Mouse (Mus musculus) left cerebral cortex, postnatal 25 days (tissue): ENCODE measurements around the gene Ccdc34. TPM values are rescaled to one million over a fixed set of nuclear protein-coding genes. Genes with fewer than 3 reads are reported as not detected.

Source experiments
- DNase-seq, 2 experiments: peaks; one replicate each; pipeline ENCODE4 v3.0.0; 2022; ENCODE audit warnings: low spot score in 2 of 2, mixed read lengths in 1 of 2
- intact Hi-C: fragments of 180-260 bp; cut with DNase I; formaldehyde crosslinking; loops from one replicate; pipeline ENCODE4 v1.15.1; 2025
- total RNA-seq, 2 experiments: library from RNA; stranded (reverse); gene quantifications; 2 replicates each; pipeline ENCODE4 v1.2.3; 2021

Ccdc34 gene
- total RNA-seq, 2 experiments from 2014 or later, result 13.2 to 14.2 TPM

DNA sequence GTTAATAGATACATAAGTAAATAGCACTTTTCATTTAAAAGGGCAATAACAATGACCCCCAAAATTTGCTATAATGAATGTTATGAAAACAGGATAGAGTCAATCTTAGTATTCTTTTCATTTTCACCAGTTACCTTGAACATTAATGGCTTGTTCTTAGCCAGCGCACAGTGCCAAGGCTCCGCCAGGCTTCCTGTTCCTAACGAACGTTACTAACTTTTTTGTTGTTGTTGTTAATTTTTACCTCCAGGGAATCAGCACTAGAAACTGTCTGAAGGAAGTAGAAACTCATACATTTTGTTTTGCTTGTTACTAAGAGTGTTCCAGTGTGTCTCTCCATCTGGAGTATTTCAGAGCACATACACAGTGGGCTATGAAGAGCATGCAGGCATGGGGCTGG lies 184.2 kb downstream of the Ccdc34 start:
- no peak for DNase-seq
- intact Hi-C loops, result no loop called here

- intact Hi-C loops, result no loop called here
Observed at GRCm38 (mm10) chr2:110202716-110203497, 185.3 kb downstream of the Ccdc34 start.

DNA sequence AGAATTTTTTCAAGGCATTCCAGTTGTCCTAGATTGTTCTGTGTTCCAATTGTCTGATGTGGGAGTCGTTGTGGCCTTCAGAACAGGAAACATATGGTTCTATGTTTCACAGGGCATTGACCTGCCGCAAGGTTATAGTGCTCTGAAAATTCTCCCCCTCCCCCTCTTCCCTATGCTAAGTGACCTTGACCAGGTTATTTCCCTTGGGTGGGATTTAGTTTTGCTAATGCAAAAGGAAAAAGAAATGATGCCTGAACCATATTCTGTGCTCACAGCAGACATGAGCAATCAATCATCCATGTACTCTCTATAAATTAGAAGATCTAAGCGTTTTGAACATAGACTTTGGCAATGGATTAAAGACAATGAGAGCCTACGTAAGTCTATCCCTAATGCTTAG lies 186.6 kb downstream of the Ccdc34 start:
- intact Hi-C loops, result loop anchor here (2.0 kb wide), 1 partner anchor 141 kb away; no protein-coding TSS in a partner anchor
- DNase-seq, result no peak

More at GRCm38 (mm10) chr2:110202716-110203497, 185.3 kb downstream of the Ccdc34 start:
- no peak for DNase-seq

DNA sequence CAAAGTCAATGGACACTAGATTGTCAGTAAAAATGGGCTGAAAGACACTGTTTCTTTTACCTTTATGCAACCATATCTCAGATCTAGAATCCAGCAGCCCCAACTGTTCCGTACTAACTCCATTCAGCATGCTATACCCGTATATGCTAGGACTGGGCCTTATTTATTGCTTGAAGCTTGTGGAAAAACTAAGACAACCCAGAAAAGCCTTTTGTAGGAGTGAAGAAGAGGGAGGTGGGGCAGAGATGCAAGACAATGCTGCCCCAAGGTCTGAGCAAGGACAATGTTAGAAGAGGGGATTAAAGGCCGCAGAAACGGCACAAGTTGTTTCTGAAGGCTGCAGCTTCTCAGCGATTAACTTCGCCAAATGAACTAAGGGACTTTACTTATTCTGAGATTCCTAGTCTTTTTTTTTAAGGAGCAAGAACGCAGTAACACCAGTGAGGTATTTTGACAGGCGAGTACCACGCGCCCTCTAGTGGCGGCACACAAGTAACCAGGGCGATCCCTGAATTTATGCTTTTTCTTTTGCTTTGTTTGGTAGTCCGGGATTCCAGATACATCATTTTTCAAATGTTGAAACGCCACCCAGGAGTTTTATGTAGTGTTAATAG lies 187.2 kb downstream of the Ccdc34 start:
- intact Hi-C loops, result loop anchor here (1.0 to 5.0 kb wide), 3 partner anchors 142 to 301 kb away; partner anchors contain the start of gene Ccdc34

GRCm38 (mm10) chr2:110210508-110211496 lies 193.2 kb downstream of the Ccdc34 start:
- peak; percentile 21 to 53 for DNase-seq
- intact Hi-C loops, result no loop called here

More for the DNA sequence above, 187.2 kb downstream of the Ccdc34 start:
- DNase-seq, result peak; percentile 80 to 84

GRCm38 (mm10) chr2:110214278-110214677 lies 196.7 kb downstream of the Ccdc34 start:
- no peak for DNase-seq
- intact Hi-C loops, result no loop called here

- intact Hi-C loops, result no loop called here
- no peak for DNase-seq
Observed at GRCm38 (mm10) chr2:110214991-110215684, 197.5 kb downstream of the Ccdc34 start.

- intact Hi-C loops, result no loop called here
- no peak for DNase-seq
Observed at GRCm38 (mm10) chr2:110215685-110216058, 198.1 kb downstream of the Ccdc34 start.

GRCm38 (mm10) chr2:110220492-110220891 lies 202.9 kb downstream of the Ccdc34 start:
- intact Hi-C loops, result no loop called here
- no peak for DNase-seq

DNA sequence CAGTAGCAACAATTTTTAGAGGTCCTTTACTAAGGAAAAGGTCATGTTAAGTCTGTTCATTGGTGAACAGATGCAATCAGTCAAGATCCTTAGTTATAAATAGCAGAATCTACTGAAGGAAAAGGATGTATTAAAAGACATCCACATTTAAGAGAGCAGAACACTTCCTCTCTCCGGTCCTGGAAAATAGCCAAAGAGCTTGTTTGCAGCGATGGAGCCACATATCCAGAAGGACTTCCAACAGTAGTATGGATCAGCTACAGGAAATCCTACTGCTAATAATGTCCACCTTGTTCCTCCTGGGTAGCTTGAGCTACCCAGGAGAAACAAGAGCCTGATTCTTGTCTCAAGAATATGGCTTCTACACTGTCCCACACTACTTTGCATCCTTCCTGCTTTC lies 205.2 kb downstream of the Ccdc34 start:
- intact Hi-C loops, result no loop called here

More for the DNA sequence above, 205.2 kb downstream of the Ccdc34 start:
- DNase-seq, result no peak

Other genes with a start within 250 kb of the Ccdc34 start
- 10 to 100 TPM; 74.6 to 75.6 TPM for gene Lin7c, start 127.0 kb upstream of the Ccdc34 start, total RNA-seq
- 10 to 100 TPM; 24.3 to 27.4 TPM for gene Lgr4, start 100.2 kb upstream of the Ccdc34 start, total RNA-seq